Mouse (Mus musculus): Measurements from ENCODE around the gene Gm7029. TPM values are rescaled to one million over a fixed set of nuclear protein-coding genes. Genes with fewer than 3 reads are reported as not detected.

Gm7029 gene
- polyA plus RNA-seq, 1 experiment from 2014 or later = not detected

DNA sequence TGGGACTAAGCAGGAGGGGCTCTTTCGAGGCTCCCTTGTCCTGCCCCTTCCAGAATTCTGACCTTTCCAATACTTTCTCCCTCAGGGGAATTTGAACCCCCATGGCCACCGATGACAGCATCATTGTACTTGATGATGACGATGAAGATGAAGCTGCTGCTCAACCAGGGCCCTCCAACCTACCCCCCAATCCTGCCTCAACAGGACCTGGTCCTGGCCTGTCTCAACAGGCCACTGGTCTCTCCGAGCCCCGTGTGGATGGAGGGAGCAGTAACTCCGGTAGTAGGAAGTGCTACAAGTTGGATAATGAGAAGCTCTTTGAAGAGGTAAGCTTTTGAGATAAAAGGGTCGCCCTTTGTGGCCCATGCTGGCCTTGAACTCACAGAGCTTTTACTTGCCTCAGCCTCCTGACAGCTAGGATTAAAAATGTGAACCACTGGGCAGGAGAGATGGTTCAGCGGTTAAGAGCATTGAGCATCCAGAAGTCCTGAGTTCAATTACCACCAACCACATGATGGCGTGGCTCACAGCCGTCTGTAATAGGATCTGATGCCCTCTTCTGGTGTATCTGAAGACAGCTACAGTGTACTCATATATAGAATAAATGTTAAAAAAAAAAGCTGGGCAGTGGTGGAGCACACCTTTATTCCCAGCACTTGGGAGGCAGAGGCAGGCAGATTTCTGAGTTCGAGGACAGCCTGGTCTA, 36.9 kb downstream of the Gm7029 start:
- no peaks in the 10 kb centered on the region for H3K9me3 ChIP-seq (replicated peaks)
- H3K27ac ChIP-seq (replicated peaks) = peak overlapping the region; percentile 91
- H3K4me1 ChIP-seq = peaks cover 50% of the 10 kb centered on the region
- peak overlapping the region; percentile 85 for H3K4me3 ChIP-seq
- no peak for DNase-seq (ENCODE audit: low spot score)
- peaks cover 50% of the 10 kb centered on the region for H3K36me3 ChIP-seq
- WGBS = 56% methylated on average over 11 of the region's 11 CpGs
- peaks cover 7% of the 10 kb centered on the region; the same call in 1 of the 2 replicates for H3K27me3 ChIP-seq (ENCODE audit: low read depth, poor library complexity, severe bottlenecking)

DNA sequence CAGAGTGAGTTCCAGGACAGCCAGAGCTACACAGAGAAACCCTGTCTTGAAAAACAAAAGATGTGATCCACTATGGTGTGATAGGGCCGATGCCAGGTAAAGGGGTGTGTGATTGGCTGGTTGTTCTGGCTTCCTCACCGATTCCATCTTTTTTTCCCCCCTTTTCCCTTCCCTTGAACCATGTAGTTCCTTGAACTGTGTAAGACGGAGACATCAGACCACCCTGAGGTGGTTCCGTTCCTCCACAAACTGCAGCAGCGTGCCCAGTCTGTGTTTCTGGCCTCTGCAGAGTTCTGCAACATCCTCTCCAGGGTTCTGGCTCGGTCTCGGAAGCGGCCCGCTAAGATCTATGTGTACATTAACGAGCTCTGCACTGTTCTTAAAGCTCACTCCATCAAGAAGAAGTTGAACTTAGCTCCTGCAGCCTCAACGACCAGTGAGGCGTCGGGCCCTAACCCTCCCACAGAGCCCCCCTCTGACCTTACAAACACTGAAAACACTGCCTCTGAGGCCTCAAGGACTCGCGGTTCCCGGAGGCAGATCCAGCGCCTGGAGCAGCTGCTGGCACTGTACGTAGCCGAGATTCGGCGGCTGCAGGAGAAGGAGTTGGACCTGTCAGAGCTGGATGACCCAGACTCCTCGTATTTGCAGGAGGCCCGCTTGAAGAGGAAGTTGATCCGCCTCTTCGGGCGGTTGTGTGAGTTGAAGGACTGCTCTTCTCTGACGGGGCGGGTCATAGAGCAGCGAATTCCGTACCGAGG, 37.6 kb downstream of the Gm7029 start:
- 95% methylated on average over 31 of the region's 31 CpGs for WGBS
- no peak for DNase-seq (ENCODE audit: low spot score)
- no peak overlapping the region for H3K27ac ChIP-seq (replicated peaks)
- peaks cover 52% of the 10 kb centered on the region for H3K4me1 ChIP-seq
- H3K9me3 ChIP-seq (replicated peaks) = no peaks in the 10 kb centered on the region
- H3K27me3 ChIP-seq (ENCODE audit: low read depth, poor library complexity, severe bottlenecking) = peaks cover 7% of the 10 kb centered on the region; the same call in 1 of the 2 replicates
- H3K4me3 ChIP-seq = peak overlapping the region; percentile 85; the same call in 1 of the 2 replicates
- H3K36me3 ChIP-seq = peaks cover 50% of the 10 kb centered on the region

GRCm38 (mm10) chr17:33911813-33912414, 38.3 kb downstream of the Gm7029 start:
- 0 out of 2 replicates have a peak overlapping the region, but pooled peaks have one; percentile 10 for H3K4me3 ChIP-seq
- no peak overlapping the region for H3K27ac ChIP-seq (replicated peaks)
- peaks cover 58% of the 10 kb centered on the region for H3K4me1 ChIP-seq
- WGBS = 93% methylated on average over 28 of the region's 28 CpGs
- peaks cover 50% of the 10 kb centered on the region for H3K36me3 ChIP-seq
- no peak for DNase-seq (ENCODE audit: low spot score)
- H3K9me3 ChIP-seq (replicated peaks) = no peaks in the 10 kb centered on the region
- H3K27me3 ChIP-seq (ENCODE audit: low read depth, poor library complexity, severe bottlenecking) = peaks cover 3% of the 10 kb centered on the region; the same call in 1 of the 2 replicates

- Histone ChIP-seq H3K9me3 (replicated peaks) (no peaks in the 10 kb centered on the region), H3K4me1 (peaks cover 65% of the 10 kb centered on the region), H3K27ac (replicated peaks) (no peak overlapping the region), H3K36me3 (peaks cover 64% of the 10 kb centered on the region), H3K27me3 (ENCODE audit: low read depth, poor library complexity, severe bottlenecking) (peaks cover 11% of the 10 kb centered on the region), H3K4me3 (0 out of 2 replicates have a peak overlapping the region, but pooled peaks have one; percentile 21)
- WGBS = 90% methylated on average over 10 of the region's 10 CpGs
- no peak for DNase-seq (ENCODE audit: low spot score)
These were observed 39.6 kb downstream of the Gm7029 start for GRCm38 (mm10) chr17:33913264-33913663.

- Histone ChIP-seq H3K36me3 (peaks cover 67% of the 10 kb centered on the region), H3K27ac (replicated peaks) (no peak overlapping the region), H3K4me1 (peaks cover 66% of the 10 kb centered on the region), H3K4me3 (peak overlapping the region; percentile 21), H3K27me3 (ENCODE audit: low read depth, poor library complexity, severe bottlenecking) (peaks cover 17% of the 10 kb centered on the region), H3K9me3 (replicated peaks) (no peaks in the 10 kb centered on the region)
- no peak for DNase-seq (ENCODE audit: low spot score)
- WGBS = 97% methylated on average over 8 of the region's 8 CpGs
These were observed 40.3 kb downstream of the Gm7029 start for GRCm38 (mm10) chr17:33913905-33914304.

GRCm38 (mm10) chr17:33914969-33915391, 41.3 kb downstream of the Gm7029 start:
- no peak for DNase-seq (ENCODE audit: low spot score)
- H3K4me1 ChIP-seq = peaks cover 74% of the 10 kb centered on the region
- H3K4me3 ChIP-seq = peak overlapping the region; percentile 74
- H3K27ac ChIP-seq (replicated peaks) = no peak overlapping the region
- peaks cover 67% of the 10 kb centered on the region for H3K36me3 ChIP-seq
- H3K27me3 ChIP-seq (ENCODE audit: low read depth, poor library complexity, severe bottlenecking) = peaks cover 18% of the 10 kb centered on the region
- WGBS = 74% methylated on average over 13 of the region's 13 CpGs
- H3K9me3 ChIP-seq (replicated peaks) = no peaks in the 10 kb centered on the region

DNA sequence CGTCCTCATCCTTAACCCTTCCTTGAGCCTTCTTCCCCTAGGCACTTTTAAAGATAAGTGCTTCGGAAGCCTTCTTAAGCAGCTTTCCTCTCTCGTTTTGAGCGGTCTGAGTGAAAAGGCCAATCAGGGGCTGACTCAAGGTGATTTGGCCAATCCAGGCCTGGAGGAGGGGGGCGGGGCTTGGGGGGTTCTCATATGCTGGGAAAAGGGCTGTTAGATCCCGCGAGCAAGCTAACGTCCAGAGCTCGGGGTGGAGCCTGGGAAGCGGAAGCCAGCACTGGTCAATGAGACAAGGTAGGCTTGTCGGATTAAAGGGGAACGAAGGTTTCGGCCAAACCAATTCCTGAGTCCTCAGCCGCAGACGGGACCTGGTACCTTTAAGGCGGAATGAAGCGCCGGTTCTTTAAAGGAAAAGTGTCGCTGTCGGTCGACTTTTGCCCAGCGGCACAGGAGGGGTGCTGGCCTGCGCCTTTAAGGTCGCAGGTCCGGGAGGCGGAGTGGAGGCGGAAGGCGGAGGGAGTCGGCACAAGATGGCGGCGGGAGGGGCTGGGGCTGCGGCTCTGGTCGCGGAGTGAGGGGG, 42.1 kb downstream of the Gm7029 start, which contains the start of the genes Tapbp and Zbtb22:
TSS of gene Tapbp (plus strand) at position 229 of the 580 bp plus-strand sequence.
TSS of gene Zbtb22 (plus strand) at position 234 of the 580 bp plus-strand sequence.
- Histone ChIP-seq H3K27me3 (ENCODE audit: low read depth, poor library complexity, severe bottlenecking) (peaks cover 18% of the 10 kb centered on the region), H3K9me3 (replicated peaks) (no peaks in the 10 kb centered on the region), H3K27ac (replicated peaks) (peak within 1 kb of the TSS; percentile 97), H3K36me3 (peaks cover 62% of the 10 kb centered on the region), H3K4me3 (peak within 1 kb of the TSS; percentile 74), H3K4me1 (peaks cover 74% of the 10 kb centered on the region)
- under 1% methylated on average over 34 of the region's 34 CpGs for WGBS
- DNase-seq (ENCODE audit: low spot score) = peak; percentile 98

DNA sequence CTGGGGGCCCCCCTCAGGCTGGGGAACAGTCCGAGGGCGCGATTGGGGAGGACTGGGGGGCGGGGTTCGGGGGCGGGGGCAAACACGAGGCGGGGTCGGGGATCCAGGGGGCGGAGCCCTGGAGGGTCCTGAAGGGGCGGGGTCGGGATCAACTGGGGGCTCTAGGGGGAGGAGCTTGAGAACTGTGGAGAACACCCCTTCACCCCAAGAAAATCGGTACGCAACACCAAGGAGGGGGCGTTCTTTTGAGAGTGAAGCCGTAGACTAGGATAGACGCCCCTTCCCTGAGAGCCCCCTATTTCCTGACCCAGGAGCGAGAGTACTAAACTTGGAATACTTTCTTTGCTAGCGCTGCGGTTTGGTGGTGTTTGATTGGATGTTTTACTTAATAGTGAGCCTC, 42.7 kb downstream of the Gm7029 start:
- H3K4me3 ChIP-seq = peak overlapping the region; percentile 74
- no peak for DNase-seq (ENCODE audit: low spot score)
- H3K36me3 ChIP-seq = peaks cover 57% of the 10 kb centered on the region
- H3K27me3 ChIP-seq (ENCODE audit: low read depth, poor library complexity, severe bottlenecking) = peaks cover 18% of the 10 kb centered on the region
- peak overlapping the region; percentile 97 for H3K27ac ChIP-seq (replicated peaks)
- no peaks in the 10 kb centered on the region for H3K9me3 ChIP-seq (replicated peaks)
- H3K4me1 ChIP-seq = peaks cover 76% of the 10 kb centered on the region
- 2% methylated on average over 18 of the region's 20 CpGs for whole genome bisulfite sequencing

DNA sequence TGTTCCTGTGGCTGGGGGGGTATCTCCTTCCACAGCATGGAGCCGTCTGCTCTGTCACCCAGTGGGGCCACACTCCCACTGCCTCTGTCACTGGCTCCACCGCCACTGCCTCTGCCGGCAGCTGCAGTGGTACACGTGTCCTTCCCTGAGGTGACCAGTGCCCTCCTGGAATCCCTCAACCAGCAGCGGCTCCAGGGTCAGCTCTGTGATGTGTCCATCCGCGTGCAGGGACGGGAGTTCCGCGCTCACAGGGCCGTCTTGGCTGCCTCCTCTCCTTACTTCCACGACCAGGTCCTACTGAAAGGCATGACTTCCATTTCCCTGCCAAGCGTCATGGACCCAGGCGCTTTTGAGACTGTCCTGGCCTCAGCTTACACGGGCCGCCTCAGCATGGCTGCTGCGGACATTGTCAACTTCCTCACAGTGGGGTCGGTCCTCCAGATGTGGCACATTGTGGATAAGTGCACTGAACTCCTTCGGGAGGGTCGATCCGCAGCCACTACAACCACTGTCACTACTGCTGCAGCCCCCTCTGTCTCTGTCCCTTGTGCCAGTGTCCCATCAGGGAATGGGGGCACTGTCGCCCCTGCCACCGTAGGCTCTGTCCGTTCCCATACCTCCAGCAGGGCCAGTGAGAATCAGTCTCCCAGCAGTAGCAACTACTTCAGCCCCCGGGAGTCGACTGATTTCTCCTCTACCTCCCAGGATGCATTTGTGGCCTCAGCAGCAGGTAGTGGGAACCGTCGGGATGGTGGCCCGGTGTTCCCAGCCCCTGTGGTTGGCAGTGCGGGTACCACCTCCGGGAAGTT, 43.4 kb downstream of the Gm7029 start:
- peaks cover 50% of the 10 kb centered on the region for H3K36me3 ChIP-seq
- H3K27ac ChIP-seq (replicated peaks) = 0 out of 2 replicates have a peak overlapping the region, but pooled peaks have one; percentile 97
- 75% methylated on average over 31 of the region's 31 CpGs for WGBS
- no peak for DNase-seq (ENCODE audit: low spot score)
- H3K27me3 ChIP-seq (ENCODE audit: low read depth, poor library complexity, severe bottlenecking) = peaks cover 18% of the 10 kb centered on the region
- peaks cover 70% of the 10 kb centered on the region for H3K4me1 ChIP-seq
- H3K4me3 ChIP-seq = peak overlapping the region; percentile 74
- H3K9me3 ChIP-seq (replicated peaks) = no peaks in the 10 kb centered on the region

GRCm38 (mm10) chr17:33917656-33918292, 44.1 kb downstream of the Gm7029 start:
- H3K4me1 ChIP-seq = peaks cover 67% of the 10 kb centered on the region
- H3K4me3 ChIP-seq = peak overlapping the region; percentile 74
- 82% methylated on average over 18 of the region's 18 CpGs for WGBS

More at GRCm38 (mm10) chr17:33917656-33918292, 44.1 kb downstream of the Gm7029 start:
- Histone ChIP-seq H3K9me3 (replicated peaks) (no peaks in the 10 kb centered on the region), H3K27ac (replicated peaks) (0 out of 2 replicates have a peak overlapping the region, but pooled peaks have one; percentile 13), H3K36me3 (peaks cover 42% of the 10 kb centered on the region), H3K27me3 (ENCODE audit: low read depth, poor library complexity, severe bottlenecking) (peaks cover 18% of the 10 kb centered on the region)
- DNase-seq (ENCODE audit: low spot score) = no peak

Measured in midbrain, embryonic 10.5 days (tissue).